Mouse (Mus musculus) myocyte (in vitro differentiated cells): ENCODE results near the gene Tirap. TPM values are rescaled to one million over a fixed set of nuclear protein-coding genes. Genes with fewer than 3 reads are reported as not detected.

ENCODE experiments used
- H3K27me3 ChIP-seq: one replicate; pipeline ENCODE4 v1.6.1; 2011; ENCODE audit not compliant: control insufficient read depth, insufficient read depth, insufficient read length
- H3K36me3 ChIP-seq: one replicate; pipeline ENCODE4 v1.6.1; 2011; ENCODE audit not compliant: control insufficient read depth, insufficient read depth
- H3K4me2 ChIP-seq: one replicate; pipeline ENCODE4 v1.6.1; 2011; ENCODE audit warnings: low read depth, control low read depth
- H3K4me3 ChIP-seq: one replicate; pipeline ENCODE4 v1.5.1; 2011; ENCODE audit warnings: mild to moderate bottlenecking, control low read depth, moderate library complexity
- H3K79me2 ChIP-seq: one replicate; pipeline ENCODE4 v1.6.1; 2011; ENCODE audit not compliant: control insufficient read depth, insufficient read depth
- H3ac ChIP-seq: one replicate; pipeline ENCODE4 v1.6.1; 2011; ENCODE audit not compliant: control insufficient read depth, insufficient read length
- CEBPB ChIP-seq: IDR thresholded peaks from 2 replicates; pipeline ENCODE4 v1.6.1; 2011; ENCODE audit warnings: mild to moderate bottlenecking, moderate library complexity; ENCODE audit not compliant: poor library complexity, insufficient read depth, severe bottlenecking
- E2F4 ChIP-seq: IDR thresholded peaks from one replicate; pipeline ENCODE4 v1.6.1; 2011; ENCODE audit warnings: mild to moderate bottlenecking, control low read depth, moderate library complexity; ENCODE audit not compliant: insufficient read depth
- MAX ChIP-seq: IDR thresholded peaks from one replicate; pipeline ENCODE4 v1.6.1; 2011; ENCODE audit warnings: low read depth, mild to moderate bottlenecking, control low read depth
- MYOD1 ChIP-seq, 3 experiments: IDR thresholded peaks; one replicate each; pipeline ENCODE4 v1.6.1; 2011; ENCODE audit warnings: control low read depth in 2 of 3, low read depth in 2 of 3, mild to moderate bottlenecking in 2 of 3, moderate library complexity in 1 of 3; ENCODE audit not compliant: insufficient read length in 2 of 3, control insufficient read depth in 1 of 3
- MYOG ChIP-seq, 3 experiments: IDR thresholded peaks; one replicate each; pipeline ENCODE4 v1.6.1; 2011; ENCODE audit warnings: control low read depth in 2 of 3, low read depth in 2 of 3, mild to moderate bottlenecking in 2 of 3; ENCODE audit not compliant: insufficient read length in 2 of 3, control insufficient read depth in 1 of 3, insufficient read depth in 1 of 3
- POLR2A ChIP-seq: IDR thresholded peaks from one replicate; pipeline ENCODE4 v1.6.1; 2011; ENCODE audit warnings: low read depth, mild to moderate bottlenecking, control low read depth, moderate library complexity; ENCODE audit not compliant: insufficient read length
- POLR2AphosphoS2 ChIP-seq: IDR thresholded peaks from one replicate; pipeline ENCODE4 v1.6.1; 2011; ENCODE audit warnings: low read depth, control low read depth; ENCODE audit not compliant: insufficient read length
- REST ChIP-seq: IDR thresholded peaks from one replicate; pipeline ENCODE4 v1.6.1; 2011; ENCODE audit warnings: mild to moderate bottlenecking, control low read depth, moderate library complexity; ENCODE audit not compliant: insufficient read depth, insufficient read length
- SRF ChIP-seq: IDR thresholded peaks from one replicate; pipeline ENCODE4 v1.6.1; 2011; ENCODE audit warnings: low read depth; ENCODE audit not compliant: control insufficient read depth, insufficient read length
- TCF12 ChIP-seq: IDR thresholded peaks from one replicate; pipeline ENCODE4 v1.6.1; 2011; ENCODE audit warnings: mild to moderate bottlenecking, control low read depth; ENCODE audit not compliant: poor library complexity, insufficient read depth, severe bottlenecking
- TCF3 ChIP-seq: IDR thresholded peaks from one replicate; pipeline ENCODE4 v1.6.1; 2011; ENCODE audit warnings: low read depth, control low read depth; ENCODE audit not compliant: insufficient read length
- USF1 ChIP-seq: IDR thresholded peaks from one replicate; pipeline ENCODE4 v1.6.1; 2011; ENCODE audit warnings: low read depth, mild to moderate bottlenecking, control low read depth, moderate library complexity
- polyA plus RNA-seq: library from polyadenylated mRNA; unstranded; fragments of >200 nt; fragmentation: generic; extraction: Trizol; gene quantifications from one replicate; pipeline ENCODE4 v1.2.1, GENCODE M21; 2012; ENCODE audit warnings: missing spikeins

Tirap gene
- polyA plus RNA-seq, 1 experiment: 5.0 TPM

DNA sequence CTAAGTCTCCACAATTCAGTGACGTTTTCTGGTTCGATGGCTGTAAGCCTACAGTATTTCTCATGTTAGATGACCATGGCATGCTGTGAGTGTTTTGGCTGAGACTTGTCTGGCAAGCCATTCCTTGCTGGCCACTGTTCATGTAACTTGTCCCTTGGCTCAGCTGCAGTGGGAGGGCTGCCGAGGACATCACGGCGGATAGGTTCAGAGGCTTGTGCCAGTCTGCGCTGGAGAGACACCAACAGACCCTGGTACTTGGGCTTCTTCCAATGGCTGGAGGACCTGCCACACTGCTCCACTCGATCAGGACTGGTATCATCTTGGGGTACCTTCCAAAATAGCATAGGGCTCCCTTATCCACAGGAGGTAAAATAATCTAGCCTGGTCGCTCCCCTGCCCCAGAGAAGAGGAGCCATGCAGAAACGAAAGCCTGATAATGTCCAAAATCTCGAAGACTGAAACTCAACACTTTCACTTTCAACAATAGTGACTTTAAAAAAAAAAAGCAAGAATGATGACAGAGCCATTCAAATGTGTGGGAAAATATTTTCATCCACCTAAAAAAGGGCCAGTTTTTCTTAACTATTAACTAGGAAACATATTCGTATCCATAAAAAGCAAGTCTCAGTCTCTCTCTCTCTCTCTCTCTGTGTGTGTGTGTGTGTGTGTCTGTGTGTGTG lies 36.9 kb downstream of the Tirap start:
- Histone ChIP-seq H3ac (no peak overlapping the region), H3K4me2 (no peak overlapping the region), H3K27me3 (no peaks in the 10 kb centered on the region), H3K79me2 (peaks cover 1% of the 10 kb centered on the region), H3K36me3 (peaks cover 15% of the 10 kb centered on the region), H3K4me3 (no peak overlapping the region)
- no peak for TF ChIP-seq TCF3
- no peak for TF ChIP-seq CEBPB
- TF ChIP-seq POLR2AphosphoS2: no peak
- no peak for TF ChIP-seq REST

DNA sequence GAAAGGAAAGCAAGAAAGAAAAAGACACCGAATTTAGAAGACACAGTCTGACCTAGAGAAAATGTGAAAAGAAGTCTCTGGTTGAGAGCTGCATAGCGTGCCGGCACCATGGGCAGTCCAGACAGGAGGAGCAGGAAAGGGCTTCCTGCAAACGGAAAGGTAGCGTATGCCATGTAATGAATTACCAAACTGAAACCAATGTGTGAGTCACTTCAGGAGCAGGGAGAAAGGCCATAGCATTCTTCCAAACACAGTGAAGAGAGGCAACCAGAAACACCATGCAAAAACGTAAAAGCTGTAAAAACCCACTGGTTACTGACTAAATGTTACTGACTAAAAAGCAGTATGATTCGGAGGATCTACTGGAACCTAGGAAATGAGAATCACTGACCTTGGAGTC lies 38.4 kb downstream of the Tirap start:
- Histone ChIP-seq H3ac (no peak overlapping the region), H3K4me2 (no peak overlapping the region), H3K27me3 (no peaks in the 10 kb centered on the region), H3K36me3 (peaks cover 15% of the 10 kb centered on the region), H3K4me3 (no peak overlapping the region), H3K79me2 (peaks cover 10% of the 10 kb centered on the region)
- TF ChIP-seq MYOD1 (IDR thresholded peaks at IDR 0.05; ENCODE audit: control insufficient read depth in 1 of 3, insufficient read length in 2 of 3, low read depth in 2 of 3) (no peak), MYOG (IDR thresholded peaks at IDR 0.05; ENCODE audit: control insufficient read depth in 1 of 3, insufficient read depth in 1 of 3, insufficient read length in 2 of 3, low read depth in 2 of 3) (no peak), POLR2A (no peak), E2F4 (no peak), USF1 (no peak), TCF3 (no peak), POLR2AphosphoS2 (no peak), CEBPB (no peak), TCF12 (no peak), MAX (no peak), SRF (no peak), REST (no peak)

DNA sequence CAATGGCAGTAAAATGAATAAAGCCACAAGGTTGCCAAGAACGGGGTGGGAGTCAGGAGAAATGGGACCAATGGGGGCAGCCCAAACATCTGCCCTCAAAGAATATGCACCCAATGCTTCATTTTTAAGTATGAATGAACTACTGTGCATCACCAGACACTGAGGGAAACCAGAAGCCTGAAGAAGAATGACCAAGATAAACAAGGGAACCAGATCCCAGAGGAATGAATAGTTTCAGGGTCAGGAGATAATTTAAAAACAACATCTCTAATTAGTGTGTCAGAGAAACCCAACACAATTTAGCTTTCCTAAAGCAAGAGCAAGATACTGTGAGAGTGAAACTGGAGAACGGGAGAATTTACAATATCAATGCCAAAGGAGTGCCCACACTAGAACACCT lies 39.4 kb downstream of the Tirap start:
- no peak for TF ChIP-seq MYOD1 (IDR thresholded peaks at IDR 0.05; ENCODE audit: control insufficient read depth in 1 of 3, insufficient read length in 2 of 3, low read depth in 2 of 3)
- Histone ChIP-seq H3K4me3 (no peak overlapping the region), H3K27me3 (no peaks in the 10 kb centered on the region), H3K4me2 (no peak overlapping the region), H3K79me2 (peaks cover 10% of the 10 kb centered on the region), H3K36me3 (peaks cover 15% of the 10 kb centered on the region), H3ac (no peak overlapping the region)

DNA sequence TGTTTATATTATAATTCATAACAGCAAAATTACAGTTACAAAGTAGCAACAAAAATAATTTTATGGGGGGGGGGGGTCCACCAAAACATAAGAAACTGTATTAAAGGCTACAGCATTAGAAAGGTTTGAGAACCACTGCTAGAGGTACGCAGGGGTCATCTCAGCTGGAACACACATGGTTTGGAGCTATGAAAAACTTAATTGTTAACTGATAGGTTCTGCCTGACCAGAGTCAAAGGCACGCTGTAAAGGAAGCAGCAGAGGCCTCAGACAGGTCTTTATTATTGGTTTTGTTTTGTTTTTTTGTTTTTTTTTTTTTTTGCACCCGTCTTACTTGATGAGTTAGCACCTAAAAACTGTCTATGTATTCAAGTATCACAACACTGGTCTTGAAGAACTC lies 41.6 kb downstream of the Tirap start:
- no peaks in the 10 kb centered on the region for H3K27me3 ChIP-seq
- peaks cover 15% of the 10 kb centered on the region for H3K36me3 ChIP-seq
- no peak overlapping the region for H3K4me2 ChIP-seq
- H3K79me2 ChIP-seq: peaks cover 14% of the 10 kb centered on the region
- no peak overlapping the region for H3ac ChIP-seq
- H3K4me3 ChIP-seq: no peak overlapping the region
- TF ChIP-seq TCF3: no peak
- TF ChIP-seq SRF: no peak
- no peak for TF ChIP-seq E2F4
- no peak for TF ChIP-seq MAX

DNA sequence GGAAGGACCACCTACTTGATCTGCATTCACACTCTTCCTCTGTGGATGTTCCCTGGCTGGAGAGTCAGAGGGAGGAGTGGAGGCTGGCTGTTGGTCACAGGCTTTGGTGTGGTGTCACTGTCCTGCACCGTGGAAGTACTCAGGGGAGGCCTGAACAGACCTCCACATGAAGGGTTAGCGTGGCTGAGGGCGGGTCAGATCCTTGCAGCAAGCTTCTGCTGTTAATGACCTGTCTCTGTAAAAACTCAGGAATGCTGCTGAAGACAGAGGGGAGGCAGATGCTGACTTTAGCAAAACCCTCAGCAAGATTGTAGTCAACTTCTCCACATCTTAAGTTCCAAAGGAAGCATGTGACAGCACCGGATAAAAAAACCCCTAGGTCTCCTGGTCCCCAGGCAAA lies 43.2 kb downstream of the Tirap start:
- Histone ChIP-seq H3ac (no peak overlapping the region), H3K4me2 (peak overlapping the region; percentile 76), H3K36me3 (peaks cover 15% of the 10 kb centered on the region), H3K4me3 (no peak overlapping the region), H3K79me2 (peaks cover 14% of the 10 kb centered on the region), H3K27me3 (no peaks in the 10 kb centered on the region)
- TF ChIP-seq MYOG (IDR thresholded peaks at IDR 0.05; ENCODE audit: control insufficient read depth in 1 of 3, insufficient read depth in 1 of 3, insufficient read length in 2 of 3, low read depth in 2 of 3) (no peak), TCF3 (no peak), SRF (no peak), USF1 (no peak)
